In the genomic region with DNA sequence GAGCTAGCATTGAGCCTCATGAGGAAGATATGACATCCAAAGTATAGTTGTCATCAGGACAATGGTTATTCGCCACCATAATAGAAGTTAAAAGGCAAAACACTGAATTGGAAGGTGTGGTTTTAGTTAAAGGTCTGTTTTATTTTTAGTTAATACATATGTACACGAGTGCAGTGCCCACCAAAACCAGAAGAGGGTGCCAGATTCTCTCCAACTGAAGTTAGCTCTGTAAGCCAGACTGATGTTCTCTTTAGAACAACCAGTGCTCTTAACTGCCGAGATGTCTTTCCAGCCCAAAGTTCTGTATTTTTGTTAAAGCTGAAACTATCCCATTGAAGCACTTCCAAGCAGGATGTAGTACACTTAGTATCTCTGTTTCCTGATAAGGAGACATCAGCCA, we compare ENCODE assay signal across 8 mouse cellular contexts. TPM values are rescaled to one million over a fixed set of nuclear protein-coding genes. Genes with fewer than 3 reads are reported as not detected.
DNase-seq lines count a peak whose midpoint lies in the region; ATAC-seq and TF ChIP-seq lines count a peak whose summit lies in the region.

No protein-coding gene starts in this region.

- no peak for TF ChIP-seq EP300 in MEL (IDR thresholded peaks at IDR 0.05; ENCODE audit: low read depth in 1 of 2, low read length in 2 of 2)

- ATAC-seq in heart, embryonic 13.5 days (ENCODE audit: extremely low read depth, insufficient number of reproducible peaks, low FRiP score, low TSS enrichment): no peak
- ATAC-seq in neutrophil, adult 5-6 weeks (ENCODE audit: extremely low read depth, insufficient number of reproducible peaks, low FRiP score, poor library complexity, severe bottlenecking): peak; percentile 73

- peak; percentile 82 for DNase-seq in layer of hippocampus, adult 11-12 months (ENCODE audit: low spot score)
- DNase-seq in layer of hippocampus, adult 9-11 months: no peak
- peak; percentile 89 for DNase-seq in MEL (ENCODE audit: low read depth, low spot score)
- peak; percentile 90 for DNase-seq in brain, adult 2 months (ENCODE audit: low read depth, low spot score)
- DNase-seq in left cerebral cortex, postnatal 4 days: peak; percentile 64
- no peak for DNase-seq in urinary bladder, postnatal 25 days (ENCODE audit: low spot score)

- peak overlapping the region; percentile 31 for H3K9ac ChIP-seq in MEL (ENCODE audit: control insufficient read depth, low read depth, low read length, poor library complexity, severe bottlenecking)
- peak overlapping the region; percentile 20; the same call in 1 of the 2 replicates for H3K9ac ChIP-seq in heart, embryonic 13.5 days

- H3K4me3 ChIP-seq in MEL (ENCODE audit: control insufficient read depth in 1 of 2, insufficient read depth in 1 of 2, low read depth in 2 of 2, low read length in 2 of 2): no peak overlapping the region
- H3K4me3 ChIP-seq in heart, embryonic 13.5 days: no peak overlapping the region

- H3K36me3 ChIP-seq in MEL (ENCODE audit: control insufficient read depth in 1 of 2, insufficient read depth in 2 of 2, low read length in 2 of 2): peaks cover 0 to 16% of the 10 kb centered on the region in 2 experiments; a peak in 2 of 4 replicates
- 0 out of 2 replicates have a peak, but pooled peaks cover 4% of the 10 kb centered on the region for H3K36me3 ChIP-seq in heart, embryonic 13.5 days

- no peaks in the 10 kb centered on the region for H3K9me3 ChIP-seq in MEL (replicated peaks; ENCODE audit: insufficient read depth, low read length)
- H3K9me3 ChIP-seq in heart, embryonic 13.5 days: no peaks in the 10 kb centered on the region

- TF ChIP-seq POLR2A in MEL (IDR thresholded peaks at IDR 0.05; ENCODE audit: control insufficient read depth in 1 of 2, insufficient read depth in 1 of 2, low read depth in 1 of 2, low read length in 2 of 2, poor library complexity in 1 of 2): no peak

- H3K27ac ChIP-seq in MEL (ENCODE audit: control insufficient read depth, low read depth, low read length): no peak overlapping the region
- H3K27ac ChIP-seq in heart, embryonic 13.5 days (replicated peaks): no peak overlapping the region

- H3K79me2 ChIP-seq in MEL (ENCODE audit: control insufficient read depth, insufficient read depth, low read length, poor library complexity): peaks cover 10% of the 10 kb centered on the region

- no peaks in the 10 kb centered on the region for H3K27me3 ChIP-seq in MEL (ENCODE audit: control insufficient read depth in 1 of 2, insufficient read depth in 2 of 2, low read length in 2 of 2)
- H3K27me3 ChIP-seq in heart, embryonic 13.5 days (replicated peaks): no peaks in the 10 kb centered on the region

- peaks cover 3 to 31% of the 10 kb centered on the region in 2 experiments for H3K4me1 ChIP-seq in MEL (ENCODE audit: control insufficient read depth in 1 of 2, insufficient read depth in 2 of 2, low read length in 2 of 2)
- peaks cover 15% of the 10 kb centered on the region for H3K4me1 ChIP-seq in heart, embryonic 13.5 days

- peak; percentile 46 to 90 (median 82) for TF ChIP-seq CTCF in MEL (IDR thresholded peaks at IDR 0.05 in 2 of 3, conservative IDR thresholded peaks at IDR 0.05 in 1 of 3; ENCODE audit: control insufficient read depth in 1 of 3, insufficient read depth in 1 of 3, low read depth in 2 of 3, low read length in 3 of 3, poor library complexity in 1 of 3, severe bottlenecking in 1 of 3)

- TF ChIP-seq RAD21 in MEL (IDR thresholded peaks at IDR 0.05; ENCODE audit: low read depth, low read length): peak; percentile 86

- H3K4me2 ChIP-seq in heart, embryonic 13.5 days: no peak overlapping the region

- 3% methylated on average over 3 of the region's 3 CpGs for whole genome bisulfite sequencing in heart, embryonic 13.5 days

- intact Hi-C loops in left cerebral cortex, postnatal 4 days (cut with DNase I): no loop called here

TF ChIP-seq in MEL, 35 proteins besides CTCF, POLR2A, EP300 and RAD21 (continues in another document):
- TF ChIP-seq MYC (IDR thresholded peaks at IDR 0.05; ENCODE audit: low read depth, low read length) (peak; percentile 63; the same call in 1 of the 2 replicates), TAL1 (IDR thresholded peaks at IDR 0.05; ENCODE audit: low read length) (no peak), UBTF (IDR thresholded peaks at IDR 0.05; ENCODE audit: borderline replicate concordance, insufficient read depth, low read depth, low read length) (no peak), GABPA (IDR thresholded peaks at IDR 0.05; ENCODE audit: low read depth, low read length) (no peak), TCF12 (IDR thresholded peaks at IDR 0.05; ENCODE audit: low read depth, low read length) (no peak), MYB (IDR thresholded peaks at IDR 0.05; ENCODE audit: low read depth, low read length) (no peak), ZMIZ1 (IDR thresholded peaks at IDR 0.05; ENCODE audit: low read depth, low read length) (no peak), MAX (IDR thresholded peaks at IDR 0.05; ENCODE audit: low read length) (no peak), POLR2AphosphoS5 (IDR thresholded peaks at IDR 0.05; ENCODE audit: borderline replicate concordance, low read depth, low read length) (no peak), MEF2A (IDR thresholded peaks at IDR 0.05; ENCODE audit: extremely low read depth, insufficient replicate concordance, low read depth, low read length, poor library complexity, severe bottlenecking) (no peak), MAFK (IDR thresholded peaks at IDR 0.05; ENCODE audit: borderline replicate concordance, low read depth, low read length) (no peak), E2F4 (IDR thresholded peaks at IDR 0.05; ENCODE audit: borderline replicate concordance, low read depth, low read length) (no peak), NRF1 (IDR thresholded peaks at IDR 0.05; ENCODE audit: insufficient read depth, low read depth, low read length, poor library complexity, severe bottlenecking) (no peak), CHD1 (IDR thresholded peaks at IDR 0.05; ENCODE audit: low read depth, low read length) (no peak), ZNF384 (IDR thresholded peaks at IDR 0.05; ENCODE audit: low read depth, low read length) (peak; percentile 52; the same call in 1 of the 2 replicates), ZKSCAN1 (IDR thresholded peaks at IDR 0.05; ENCODE audit: low read depth, low read length) (no peak), ZC3H11A (IDR thresholded peaks at IDR 0.05; ENCODE audit: low read depth, low read length) (peak; percentile 87), RCOR1 (IDR thresholded peaks at IDR 0.05; ENCODE audit: low read depth, low read length) (no peak), MXI1 (IDR thresholded peaks at IDR 0.05; ENCODE audit: low read depth, low read length) (peak; percentile 55; the same call in 1 of the 2 replicates), NELFE (IDR thresholded peaks at IDR 0.05; ENCODE audit: low read depth, low read length) (no peak), TBP (IDR thresholded peaks at IDR 0.05; ENCODE audit: low read depth, low read length) (no peak), BHLHE40 (IDR thresholded peaks at IDR 0.05; ENCODE audit: borderline replicate concordance, low read depth, low read length) (0 out of 2 replicates have a peak, but pooled peaks have one; percentile 26), JUND (IDR thresholded peaks at IDR 0.05; ENCODE audit: low read depth, low read length) (no peak), USF2 (IDR thresholded peaks at IDR 0.05; ENCODE audit: borderline replicate concordance in 1 of 2, insufficient read depth in 1 of 2, low read depth in 1 of 2, low read length in 2 of 2) (no peak), CHD2 (IDR thresholded peaks at IDR 0.05; ENCODE audit: low read length) (no peak), SMC3 (IDR thresholded peaks at IDR 0.05; ENCODE audit: low read depth, low read length) (peak; percentile 82), SIN3A (IDR thresholded peaks at IDR 0.05; ENCODE audit: low read length) (peak; percentile 82), MAZ (IDR thresholded peaks at IDR 0.05; ENCODE audit: low read depth, low read length) (no peak)

RNA-seq across cellular contexts. Expression of gene Bax, which starts 4.2 kb away (rescaled TPM):
- total RNA-seq in MEL (2012; rRNA removed): 105 and 130 TPM in 2 replicates
- 100 to 1,000 TPM; 205 to 778 TPM for polyA plus RNA-seq in MEL (2012; ENCODE audit: insufficient read depth in 1 of 2, insufficient read length in 2 of 2, low read depth in 1 of 2, low replicate concordance in 2 of 2, missing spikeins in 1 of 2)
- polyA plus RNA-seq in heart, embryonic 13.5 days (2015; fragmentation: Nextera tagmentation; extraction: Ambion mirVana): 124 and 139 TPM in 2 replicates
- total RNA-seq in left cerebral cortex, postnatal 4 days (2021): 100 to 1,000 TPM; 116 to 119 TPM
- 31.1 and 37.9 TPM in 2 replicates for total RNA-seq in neutrophil, adult 5-6 weeks (2017)

RNA-seq across cellular contexts. Expression of gene Tulp2, which starts 10.8 kb away (rescaled TPM):
- total RNA-seq in MEL (2012; rRNA removed): 0.56 and 1.1 TPM in 2 replicates
- 1 to 10 TPM in 1 of 2 experiments, not detected in 1; 1.2 TPM for polyA plus RNA-seq in MEL (2012; ENCODE audit: insufficient read depth in 1 of 2, insufficient read length in 2 of 2, low read depth in 1 of 2, low replicate concordance in 2 of 2, missing spikeins in 1 of 2)
- 0.74 and 1.0 TPM in 2 replicates for polyA plus RNA-seq in heart, embryonic 13.5 days (2015; fragmentation: Nextera tagmentation; extraction: Ambion mirVana)
- under 1 TPM; 0.22 to 0.24 TPM for total RNA-seq in left cerebral cortex, postnatal 4 days (2021)
- total RNA-seq in neutrophil, adult 5-6 weeks (2017): not detected in 2 replicates

RNA-seq across cellular contexts. Expression of gene Ftl1, which starts 11.2 kb away (rescaled TPM):
- total RNA-seq in MEL (2012; rRNA removed): 1,416 and 1,470 TPM in 2 replicates
- polyA plus RNA-seq in MEL (2012; ENCODE audit: insufficient read depth in 1 of 2, insufficient read length in 2 of 2, low read depth in 1 of 2, low replicate concordance in 2 of 2, missing spikeins in 1 of 2): 1,000 to 10,000 TPM in 1 of 2 experiments, not detected in 1; 2,290 TPM
- polyA plus RNA-seq in heart, embryonic 13.5 days (2015; fragmentation: Nextera tagmentation; extraction: Ambion mirVana): 5,089 and 5,516 TPM in 2 replicates
- 100 to 1,000 TPM; 708 to 725 TPM for total RNA-seq in left cerebral cortex, postnatal 4 days (2021)
- total RNA-seq in neutrophil, adult 5-6 weeks (2017): 1,339 and 1,541 TPM in 2 replicates

RNA-seq across cellular contexts. Expression of gene Gm45808, which starts 15.7 kb away (rescaled TPM):
- total RNA-seq in MEL (2012; rRNA removed): not detected in 2 replicates
- polyA plus RNA-seq in MEL (2012; ENCODE audit: insufficient read depth in 1 of 2, insufficient read length in 2 of 2, low read depth in 1 of 2, low replicate concordance in 2 of 2, missing spikeins in 1 of 2): not detected
- polyA plus RNA-seq in heart, embryonic 13.5 days (2015; fragmentation: Nextera tagmentation; extraction: Ambion mirVana): not detected in 2 replicates
- total RNA-seq in left cerebral cortex, postnatal 4 days (2021): not detected
- not detected in 2 replicates for total RNA-seq in neutrophil, adult 5-6 weeks (2017)

RNA-seq across cellular contexts. Expression of gene Dhdh, which starts 17.7 kb away (rescaled TPM):
- 0.08 and 0.10 TPM in 2 replicates for total RNA-seq in MEL (2012; rRNA removed)
- polyA plus RNA-seq in MEL (2012; ENCODE audit: insufficient read depth in 1 of 2, insufficient read length in 2 of 2, low read depth in 1 of 2, low replicate concordance in 2 of 2, missing spikeins in 1 of 2): 1 to 10 TPM in 1 of 2 experiments, not detected in 1; 1.6 TPM
- 3.9 TPM in 2 replicates for polyA plus RNA-seq in heart, embryonic 13.5 days (2015; fragmentation: Nextera tagmentation; extraction: Ambion mirVana)
- 1 to 10 TPM; 2.6 to 3.2 TPM for total RNA-seq in left cerebral cortex, postnatal 4 days (2021)
- 3.1 and 3.7 TPM in 2 replicates for total RNA-seq in neutrophil, adult 5-6 weeks (2017)

Comparison
In these comparisons a context has a peak if more than half of its experiments do, and no peak if none do; other contexts are left out.
1. DNase-seq: peak in layer of hippocampus, adult 11-12 months (single experiment), MEL (single experiment), brain, adult 2 months (single experiment) and left cerebral cortex, postnatal 4 days (single experiment); none in layer of hippocampus, adult 9-11 months (single experiment) and urinary bladder, postnatal 25 days (single experiment).